Mouse (Mus musculus): ENCODE measurements at regions not wholly inside any gene's neighbourhood (a gene's known extent, or its start where the extent isn't known, plus 50 kb on each side); places are given as distances from the start of the nearest gene placed in this dataset.
"Not testable (repeated sequence)": the region's sequence is repeated elsewhere in the genome, so short reads cannot be mapped to it uniquely, and the experiment has no call there.

DNA sequence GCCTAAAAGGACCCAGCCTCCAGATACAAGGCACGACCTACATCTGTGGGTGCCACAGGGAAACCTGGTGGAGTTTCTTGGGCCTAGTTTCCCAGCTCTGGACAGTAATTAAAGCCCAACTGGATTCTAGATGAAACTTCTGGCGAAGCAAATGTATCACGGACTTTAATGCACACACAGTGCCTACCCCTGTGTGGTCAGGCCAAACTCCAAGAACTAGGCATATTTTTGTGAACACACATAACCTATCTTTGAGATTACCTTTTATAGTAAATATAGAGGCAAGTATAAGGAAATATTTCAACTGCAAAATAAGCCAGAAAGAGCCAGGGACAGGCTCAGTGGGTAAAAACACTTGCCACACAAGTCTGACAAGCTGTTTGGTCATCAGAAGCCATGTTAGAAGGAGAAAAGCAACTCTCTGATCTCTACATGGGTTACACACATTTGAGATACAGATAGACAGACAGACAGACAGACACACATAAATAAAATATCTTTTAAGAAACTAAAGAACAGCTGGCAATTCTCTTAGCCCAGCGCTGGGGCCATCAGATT lies 63.7 kb upstream of the Cpm start:
- WGBS = 84% methylated on average over 4 of the region's 4 CpGs
- DNase-seq (ENCODE audit: low spot score) (no peak), ATAC-seq (ENCODE audit: low FRiP score, low read depth) (no peak)
- Histone ChIP-seq H3K9ac (ENCODE audit: low read depth, low read length, severe bottlenecking) (no peak overlapping the region), H3K4me3 (replicated peaks; ENCODE audit: low read length) (no peak overlapping the region), H3K4me1 (ENCODE audit: control insufficient read depth, insufficient read depth, low read length) (no peaks in the 10 kb centered on the region), H3K4me2 (replicated peaks; ENCODE audit: low read depth, low read length, severe bottlenecking) (no peak overlapping the region), H3K9me3 (ENCODE audit: control insufficient read depth, low read length) (no peaks in the 10 kb centered on the region), H3K27me3 (ENCODE audit: control insufficient read depth, insufficient read depth, low read length) (no peaks in the 10 kb centered on the region), H3K36me3 (ENCODE audit: control insufficient read depth, insufficient read depth, low read length) (no peaks in the 10 kb centered on the region), H3K27ac (replicated peaks; ENCODE audit: low read depth, low read length) (no peak overlapping the region)
- no peak for TF ChIP-seq POLR2A (IDR thresholded peaks at IDR 0.05; ENCODE audit: borderline replicate concordance, extremely low read depth, insufficient read depth, insufficient read length)

GRCm38 (mm10) chr10:117565110-117565509 lies 64.2 kb upstream of the Cpm start:
- no peak overlapping the region for H3K27ac ChIP-seq (replicated peaks; ENCODE audit: low read depth, low read length)
- ATAC-seq (ENCODE audit: low FRiP score, low read depth) = no peak

DNA sequence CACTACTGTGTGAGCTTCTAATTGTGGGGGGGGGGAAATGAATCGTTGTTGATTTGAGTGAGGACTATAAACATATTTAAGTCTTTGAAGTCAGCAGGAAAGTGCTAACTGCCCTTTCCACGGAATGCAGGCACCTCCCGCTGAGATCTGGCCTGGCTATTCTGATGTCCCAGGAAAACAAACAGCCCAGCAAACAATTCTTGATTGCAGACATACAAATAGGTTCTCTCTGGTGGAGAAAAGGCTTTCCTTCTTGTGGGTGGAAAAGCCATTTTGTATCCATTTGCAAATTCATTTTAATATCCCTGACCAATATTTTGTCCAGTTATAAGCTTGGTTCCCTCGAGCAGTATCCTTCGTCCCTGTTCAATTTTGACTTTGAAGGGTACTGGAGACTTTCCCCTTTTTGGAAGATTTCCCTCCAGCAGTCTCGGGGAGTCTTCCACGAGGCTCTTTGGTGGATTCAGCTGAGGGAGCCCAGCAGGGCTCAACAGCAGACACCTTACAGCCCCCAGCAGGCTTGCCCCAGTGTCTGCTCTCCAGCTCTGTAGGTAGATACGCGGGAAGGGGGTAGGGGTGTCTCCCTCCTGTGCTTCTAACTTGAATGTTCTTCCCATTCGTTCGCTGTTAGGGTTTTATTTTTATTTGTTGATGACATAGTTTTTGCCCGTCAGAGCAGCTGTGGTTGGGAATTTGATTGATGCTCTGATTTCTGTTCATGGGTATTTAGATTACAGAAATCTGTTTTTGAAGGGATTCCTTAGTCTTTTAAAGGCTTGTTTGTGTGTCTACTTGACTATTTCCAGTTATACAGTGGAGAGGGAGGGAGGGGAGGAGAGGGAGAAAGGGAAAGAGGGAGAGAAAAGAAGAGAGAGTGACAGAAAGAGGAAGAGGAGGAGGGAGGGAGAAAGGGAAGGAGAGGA lies 64.9 kb upstream of the Cpm start:
- no peaks in the 10 kb centered on the region for H3K36me3 ChIP-seq (ENCODE audit: control insufficient read depth, insufficient read depth, low read length)
- ATAC-seq (ENCODE audit: low FRiP score, low read depth) (no peak), DNase-seq (ENCODE audit: low spot score) (no peak)
- no peaks in the 10 kb centered on the region for H3K27me3 ChIP-seq (ENCODE audit: control insufficient read depth, insufficient read depth, low read length)
- no peak overlapping the region for H3K9ac ChIP-seq (ENCODE audit: low read depth, low read length, severe bottlenecking)
- no peak for TF ChIP-seq POLR2A (IDR thresholded peaks at IDR 0.05; ENCODE audit: borderline replicate concordance, extremely low read depth, insufficient read depth, insufficient read length)
- 20% methylated on average over 12 of the region's 12 CpGs for WGBS
- no peak overlapping the region for H3K27ac ChIP-seq (replicated peaks; ENCODE audit: low read depth, low read length)
- H3K4me3 ChIP-seq (replicated peaks; ENCODE audit: low read length) = no peak overlapping the region
- no peaks in the 10 kb centered on the region for H3K4me1 ChIP-seq (ENCODE audit: control insufficient read depth, insufficient read depth, low read length)
- no peak overlapping the region for H3K4me2 ChIP-seq (replicated peaks; ENCODE audit: low read depth, low read length, severe bottlenecking)
- no peaks in the 10 kb centered on the region for H3K9me3 ChIP-seq (ENCODE audit: control insufficient read depth, low read length)

More at GRCm38 (mm10) chr10:117565110-117565509, 64.2 kb upstream of the Cpm start:
- Histone ChIP-seq H3K4me2 (replicated peaks; ENCODE audit: low read depth, low read length, severe bottlenecking) (no peak overlapping the region), H3K36me3 (ENCODE audit: control insufficient read depth, insufficient read depth, low read length) (no peaks in the 10 kb centered on the region), H3K9ac (ENCODE audit: low read depth, low read length, severe bottlenecking) (no peak overlapping the region), H3K27me3 (ENCODE audit: control insufficient read depth, insufficient read depth, low read length) (no peaks in the 10 kb centered on the region), H3K9me3 (ENCODE audit: control insufficient read depth, low read length) (no peaks in the 10 kb centered on the region), H3K4me3 (replicated peaks; ENCODE audit: low read length) (no peak overlapping the region), H3K4me1 (ENCODE audit: control insufficient read depth, insufficient read depth, low read length) (no peaks in the 10 kb centered on the region)
- TF ChIP-seq POLR2A (IDR thresholded peaks at IDR 0.05; ENCODE audit: borderline replicate concordance, extremely low read depth, insufficient read depth, insufficient read length) = no peak
- DNase-seq (ENCODE audit: low spot score) = no peak
- WGBS = 89% methylated on average over 3 of the region's 3 CpGs

DNA sequence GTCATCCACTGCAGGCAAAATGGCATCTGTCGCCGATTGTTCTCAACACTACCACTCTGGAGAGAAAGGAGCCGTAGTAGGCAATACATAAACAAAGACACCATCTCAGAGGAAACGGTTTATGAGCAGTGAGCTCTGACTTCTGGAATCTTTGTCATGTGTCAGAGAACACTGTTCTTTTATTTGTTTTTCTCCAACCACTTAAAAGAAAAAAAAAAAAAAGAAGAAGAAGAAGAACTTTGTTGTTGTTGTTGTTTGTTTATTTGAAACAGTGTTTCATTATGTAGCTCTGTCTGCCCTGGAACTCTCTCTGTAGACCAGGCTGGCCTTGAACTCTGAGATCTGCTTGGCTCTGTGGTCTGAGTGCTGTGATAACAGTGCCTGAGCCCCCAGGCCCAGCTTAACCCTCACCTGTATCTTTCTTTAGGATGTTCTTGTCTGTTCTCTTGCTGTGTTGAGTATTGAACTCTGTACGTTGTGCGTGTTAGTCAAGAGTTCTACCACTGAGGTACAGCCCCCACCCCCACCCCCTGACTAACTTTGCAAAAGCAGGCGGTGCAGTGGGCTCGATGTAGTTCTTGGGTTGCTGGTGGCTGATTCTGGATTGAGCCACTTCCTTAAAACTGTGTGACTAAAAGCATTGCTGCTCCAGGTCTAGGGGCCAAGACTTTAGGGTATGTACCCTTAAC lies 65.7 kb upstream of the Cpm start:
- Histone ChIP-seq H3K27ac (replicated peaks; ENCODE audit: low read depth, low read length) (no peak overlapping the region), H3K4me1 (ENCODE audit: control insufficient read depth, insufficient read depth, low read length) (no peaks in the 10 kb centered on the region), H3K9me3 (ENCODE audit: control insufficient read depth, low read length) (no peaks in the 10 kb centered on the region), H3K4me2 (replicated peaks; ENCODE audit: low read depth, low read length, severe bottlenecking) (no peak overlapping the region), H3K9ac (ENCODE audit: low read depth, low read length, severe bottlenecking) (no peak overlapping the region), H3K27me3 (ENCODE audit: control insufficient read depth, insufficient read depth, low read length) (no peaks in the 10 kb centered on the region), H3K4me3 (replicated peaks; ENCODE audit: low read length) (no peak overlapping the region), H3K36me3 (ENCODE audit: control insufficient read depth, insufficient read depth, low read length) (no peaks in the 10 kb centered on the region)
- no peak for ATAC-seq (ENCODE audit: low FRiP score, low read depth)
- TF ChIP-seq POLR2A (IDR thresholded peaks at IDR 0.05; ENCODE audit: borderline replicate concordance, extremely low read depth, insufficient read depth, insufficient read length) = no peak
- 47% methylated on average over 8 of the region's 8 CpGs for WGBS
- no peak for DNase-seq (ENCODE audit: low spot score)

GRCm38 (mm10) chr10:117562850-117563248 lies 66.5 kb upstream of the Cpm start:
- not testable (repeated sequence) for H3K4me3 ChIP-seq (replicated peaks; ENCODE audit: low read length); H3K9me3 ChIP-seq (ENCODE audit: control insufficient read depth, low read length); H3K27ac ChIP-seq (replicated peaks; ENCODE audit: low read depth, low read length); H3K27me3 ChIP-seq (ENCODE audit: control insufficient read depth, insufficient read depth, low read length); H3K36me3 ChIP-seq (ENCODE audit: control insufficient read depth, insufficient read depth, low read length); H3K9ac ChIP-seq (ENCODE audit: low read depth, low read length, severe bottlenecking); H3K4me2 ChIP-seq (replicated peaks; ENCODE audit: low read depth, low read length, severe bottlenecking); ATAC-seq (ENCODE audit: low FRiP score, low read depth); DNase-seq (ENCODE audit: low spot score); H3K4me1 ChIP-seq (ENCODE audit: control insufficient read depth, insufficient read depth, low read length)
- whole genome bisulfite sequencing = 84% methylated on average over 3 of the region's 3 CpGs

All from limb, embryonic 14.5 days (tissue).